ENCODE assay signal across 41 mouse cellular contexts in genomic region chr16:48303509-48303908, GRCm38 (mm10). TPM values are rescaled to one million over a fixed set of nuclear protein-coding genes. Genes with fewer than 3 reads are reported as not detected.
DNase-seq lines count a peak whose midpoint lies in the region; ATAC-seq and TF ChIP-seq lines count a peak whose summit lies in the region.
"Had no signal": no experiment of that assay in that cellular context is flagged by ENCODE, and none has a peak within 500 bp of the region (broad histone marks: within the 10 kb centered on the region; RNA-seq: fewer than 3 reads in every experiment).

Gene Dppa2, plus strand, starts transcription at chr16:48303908.

- no peak within 1 kb of the TSS for H3K9ac ChIP-seq in liver, adult 2 months (ENCODE audit: low read depth, low read length)
- H3K9ac ChIP-seq in liver, embryonic 12.5 days = no peak within 1 kb of the TSS
- no peak within 1 kb of the TSS for H3K9ac ChIP-seq in midbrain, embryonic 16.5 days (ENCODE audit: low read depth, low read length)
- H3K9ac ChIP-seq: embryonic facial prominence, embryonic 12.5 days; forebrain, embryonic 15.5 days; heart, embryonic 13.5 days; hindbrain, embryonic 15.5 days; limb, embryonic 13.5 days; liver, embryonic 13.5 days; midbrain, embryonic 12.5 days; neural tube, embryonic 13.5 days; stomach, embryonic 15.5 days had no signal

- ATAC-seq in liver, embryonic 12.5 days = no peak
- ATAC-seq in midbrain, embryonic 16.5 days = no peak
- ATAC-seq: activated CD4-positive, CD25-positive, alpha-beta regulatory T cell, adult 4 months; forebrain, embryonic 15.5 days; inflammation-experienced regulatory T-cells, adult 6 months; lung, postnatal 0 days had no signal

- no peaks in the 10 kb centered on the region for H3K36me3 ChIP-seq in liver, adult 2 months (ENCODE audit: control insufficient read depth, insufficient read depth, low read length)
- no peaks in the 10 kb centered on the region for H3K36me3 ChIP-seq in liver, embryonic 12.5 days
- H3K36me3 ChIP-seq in midbrain, embryonic 16.5 days (ENCODE audit: control insufficient read depth, insufficient read depth, low read length) = no peaks in the 10 kb centered on the region
- H3K36me3 ChIP-seq: embryonic facial prominence, embryonic 12.5 days; forebrain, embryonic 10.5 days; forebrain, embryonic 15.5 days; heart, embryonic 13.5 days; hindbrain, embryonic 10.5 days; hindbrain, embryonic 15.5 days; limb, embryonic 13.5 days; liver, embryonic 13.5 days; midbrain, embryonic 12.5 days; neural tube, embryonic 13.5 days; stomach, embryonic 15.5 days had no signal

- no peak for TF ChIP-seq POLR2A in liver, adult 2 months (IDR thresholded peaks at IDR 0.05; ENCODE audit: extremely low read depth, insufficient read depth, low read length)

- WGBS in liver, adult 2 months = 52% methylated on average over 7 of the region's 7 CpGs
- WGBS in liver, embryonic 12.5 days (ENCODE audit: insufficient replicate concordance) = 69% methylated on average over 7 of the region's 7 CpGs
- WGBS in midbrain, embryonic 16.5 days = 84% methylated on average over 7 of the region's 7 CpGs

- no peak within 1 kb of the TSS for H3K4me2 ChIP-seq in liver, embryonic 12.5 days
- H3K4me2 ChIP-seq in midbrain, embryonic 16.5 days (ENCODE audit: low read length) = no peak within 1 kb of the TSS
- H3K4me2 ChIP-seq: embryonic facial prominence, embryonic 12.5 days; forebrain, embryonic 15.5 days; heart, embryonic 13.5 days; hindbrain, embryonic 15.5 days; limb, embryonic 13.5 days; liver, embryonic 13.5 days; midbrain, embryonic 12.5 days; neural tube, embryonic 13.5 days; stomach, embryonic 15.5 days had no signal

- DNase-seq in liver, adult 2 months (ENCODE audit: extremely low read depth, low read depth, low spot score) = peak; percentile 79
- DNase-seq in ES-CJ7 (ENCODE audit: low read depth, low spot score) (peak; percentile 92), ZHBTc4 (ENCODE audit: low read depth, low spot score) (peak; percentile 89)
- no peak for DNase-seq in kidney, postnatal 4 days
- DNase-seq in frontal cortex, postnatal 10 days (ENCODE audit: low spot score in 2 of 2) = no peak
- DNase-seq: adrenal gland, adult 8-10 months; cerebellum, adult 11 months; cerebellum, adult 9-10 months; cerebellum, postnatal 36 days; embryo, embryonic 11 days; gastrocnemius, adult 2 months; gastrocnemius, postnatal 36 days; heart, adult 18-20 months; heart, postnatal 10 days; liver, embryonic 13.5 days; lung, adult 18-20 months; lung, postnatal 4 days; thymus, postnatal 25 days had no signal

- no peaks in the 10 kb centered on the region for H3K79me2 ChIP-seq in liver, adult 2 months (ENCODE audit: control insufficient read depth, insufficient read depth, low read length)

- no peak within 1 kb of the TSS for H3K4me3 ChIP-seq in liver, adult 2 months (ENCODE audit: insufficient read depth, low read depth, low read length)
- H3K4me3 ChIP-seq in liver, embryonic 12.5 days = no peak within 1 kb of the TSS
- no peak within 1 kb of the TSS for H3K4me3 ChIP-seq in midbrain, embryonic 16.5 days (ENCODE audit: low read depth, low read length)
- H3K4me3 ChIP-seq: embryonic facial prominence, embryonic 12.5 days; forebrain, embryonic 10.5 days; forebrain, embryonic 15.5 days; gastrocnemius, adult 2 months; heart, embryonic 13.5 days; hindbrain, embryonic 10.5 days; hindbrain, embryonic 15.5 days; limb, embryonic 13.5 days; liver, embryonic 13.5 days; megakaryocyte, embryonic 14.5 days; midbrain, embryonic 12.5 days; neural tube, embryonic 13.5 days; stomach, embryonic 15.5 days had no signal

- no peak within 1 kb of the TSS for H3K27ac ChIP-seq in liver, adult 2 months (replicated peaks; ENCODE audit: insufficient read depth, low read depth, low read length)
- no peak within 1 kb of the TSS for H3K27ac ChIP-seq in liver, embryonic 12.5 days
- H3K27ac ChIP-seq in midbrain, embryonic 16.5 days (ENCODE audit: low read length) = no peak within 1 kb of the TSS
- H3K27ac ChIP-seq: embryonic facial prominence, embryonic 12.5 days; forebrain, embryonic 10.5 days; forebrain, embryonic 15.5 days; gastrocnemius, adult 2 months; heart, embryonic 13.5 days; hindbrain, embryonic 10.5 days; hindbrain, embryonic 15.5 days; limb, embryonic 13.5 days; liver, embryonic 13.5 days; midbrain, embryonic 12.5 days; neural tube, embryonic 13.5 days; stomach, embryonic 15.5 days had no signal

- no peaks in the 10 kb centered on the region; the same call in 1 of the 2 replicates for H3K27me3 ChIP-seq in liver, adult 2 months (ENCODE audit: control insufficient read depth, insufficient read depth, low read length)
- no peaks in the 10 kb centered on the region for H3K27me3 ChIP-seq in liver, embryonic 12.5 days (replicated peaks)
- no peaks in the 10 kb centered on the region for H3K27me3 ChIP-seq in midbrain, embryonic 16.5 days (ENCODE audit: control insufficient read depth, insufficient read depth, low read depth, low read length)
- H3K27me3 ChIP-seq: embryonic facial prominence, embryonic 12.5 days; forebrain, embryonic 15.5 days; heart, embryonic 13.5 days; hindbrain, embryonic 15.5 days; limb, embryonic 13.5 days; liver, embryonic 13.5 days; megakaryocyte, embryonic 14.5 days; midbrain, embryonic 12.5 days; neural tube, embryonic 13.5 days; stomach, embryonic 15.5 days had no signal

- TF ChIP-seq CTCF in liver, adult 2 months (IDR thresholded peaks at IDR 0.05; ENCODE audit: low read depth, low read length) = no peak

- no peaks in the 10 kb centered on the region for H3K4me1 ChIP-seq in liver, adult 2 months (ENCODE audit: control insufficient read depth, insufficient read depth, low read length)
- no peaks in the 10 kb centered on the region for H3K4me1 ChIP-seq in liver, embryonic 12.5 days
- H3K4me1 ChIP-seq in midbrain, embryonic 16.5 days (ENCODE audit: control insufficient read depth, insufficient read depth, low read length) = no peaks in the 10 kb centered on the region
- H3K4me1 ChIP-seq: embryonic facial prominence, embryonic 12.5 days; forebrain, embryonic 10.5 days; forebrain, embryonic 15.5 days; heart, embryonic 13.5 days; hindbrain, embryonic 10.5 days; hindbrain, embryonic 15.5 days; limb, embryonic 13.5 days; liver, embryonic 13.5 days; megakaryocyte, embryonic 14.5 days; midbrain, embryonic 12.5 days; neural tube, embryonic 13.5 days; stomach, embryonic 15.5 days had no signal

- no peaks in the 10 kb centered on the region for H3K9me3 ChIP-seq in liver, embryonic 12.5 days (replicated peaks)
- H3K9me3 ChIP-seq in midbrain, embryonic 16.5 days (replicated peaks; ENCODE audit: control insufficient read depth, low read length, poor library complexity, severe bottlenecking) = no peaks in the 10 kb centered on the region; the same call in 1 of the 2 replicates
- H3K9me3 ChIP-seq: embryonic facial prominence, embryonic 12.5 days; forebrain, embryonic 10.5 days; forebrain, embryonic 15.5 days; heart, embryonic 13.5 days; hindbrain, embryonic 10.5 days; hindbrain, embryonic 15.5 days; limb, embryonic 13.5 days; liver, embryonic 13.5 days; midbrain, embryonic 12.5 days; neural tube, embryonic 13.5 days; stomach, embryonic 15.5 days had no signal

RNA-seq across cellular contexts. Expression of gene Dppa2, which starts in this region (rescaled TPM):
- not detected in 2 replicates for total RNA-seq in liver, adult 2 months (2014; rRNA removed)
- polyA plus RNA-seq in liver, adult 2 months (2012; rRNA removed) = not detected in 2 replicates
- not detected in 2 replicates for polyA plus RNA-seq in liver, embryonic 12.5 days (2016; fragmentation: Nextera tagmentation; extraction: Ambion mirVana)
- not detected in 2 replicates for polyA plus RNA-seq in midbrain, embryonic 16.5 days (2015; fragmentation: Nextera tagmentation; extraction: Ambion mirVana)
- total RNA-seq: adrenal gland, adult 8-10 months; gastrocnemius, adult 2 months; gastrocnemius, postnatal 36 days; heart, adult 18-20 months; heart, postnatal 10 days; layer of hippocampus, postnatal 25 days; left cerebral cortex, adult 8-10 months; left cerebral cortex, postnatal 36 days had no signal
- polyA plus RNA-seq: activated CD4-positive, CD25-positive, alpha-beta regulatory T cell, adult 4 months; embryonic facial prominence, embryonic 12.5 days; forebrain, embryonic 10.5 days; forebrain, embryonic 15.5 days; frontal cortex, adult 2 months; heart, embryonic 13.5 days; hindbrain, embryonic 10.5 days; inflammation-experienced regulatory T-cells, adult 6 months; kidney, adult 2 months; kidney, embryonic 16.5 days; limb, embryonic 13.5 days; liver, embryonic 13.5 days; midbrain, embryonic 12.5 days; neural tube, embryonic 13.5 days; small intestine, adult 2 months; stomach, embryonic 15.5 days had no signal

Comparison
In these comparisons a context has a peak if more than half of its experiments do, and no peak if none do; other contexts are left out.
1. Peak in DNase-seq in liver, adult 2 months; RNA of the gene not detected or under 1 TPM.
2. DNase-seq: peak in ES-CJ7 (single experiment) and ZHBTc4 (single experiment); none in kidney, postnatal 4 days (0 of 2) and frontal cortex, postnatal 10 days (0 of 2).